Mouse (Mus musculus): ENCODE data around the gene Emid1. TPM values are rescaled to one million over a fixed set of nuclear protein-coding genes. Genes with fewer than 3 reads are reported as not detected.

Gene Emid1
- polyA plus RNA-seq, 1 experiment from 2014 or later: 27.6 TPM

GRCm38 (mm10) chr11:5158056-5158455 is 6.0 kb upstream of the Emid1 start:
- Histone ChIP-seq H3K9me3 (peaks cover 5% of the 10 kb centered on the region), H3K4me3 (no peak overlapping the region), H3K4me2 (replicated peaks) (no peak overlapping the region), H3K27ac (no peak overlapping the region), H3K27me3 (replicated peaks) (no peaks in the 10 kb centered on the region), H3K36me3 (no peaks in the 10 kb centered on the region), H3K4me1 (peaks cover 11% of the 10 kb centered on the region; the same call in 1 of the 2 replicates), H3K9ac (no peak overlapping the region)
- WGBS: 92% methylated on average over 11 of the region's 11 CpGs
- ATAC-seq (ENCODE audit: low FRiP score, low read depth): no peak

- ATAC-seq (ENCODE audit: low FRiP score, low read depth): no peak
- H3K4me2 ChIP-seq (replicated peaks): no peak overlapping the region
- WGBS: 27% methylated on average over 10 of the region's 10 CpGs
- H3K27me3 ChIP-seq (replicated peaks): 0 out of 2 replicates have a peak, but pooled peaks cover 4% of the 10 kb centered on the region
- no peak overlapping the region for H3K4me3 ChIP-seq
- no peaks in the 10 kb centered on the region for H3K9me3 ChIP-seq
- H3K27ac ChIP-seq: no peak overlapping the region
- H3K4me1 ChIP-seq: peaks cover 21% of the 10 kb centered on the region; the same call in 1 of the 2 replicates
- H3K9ac ChIP-seq: no peak overlapping the region
- no peaks in the 10 kb centered on the region for H3K36me3 ChIP-seq
These were observed 3.1 kb upstream of the Emid1 start for GRCm38 (mm10) chr11:5154961-5155805.

- WGBS: 10% methylated on average over 4 of the region's 4 CpGs
- Histone ChIP-seq H3K9ac (no peak overlapping the region; the same call in 1 of the 2 replicates), H3K9me3 (no peaks in the 10 kb centered on the region), H3K4me2 (replicated peaks) (peak overlapping the region; percentile 91), H3K27ac (no peak overlapping the region), H3K27me3 (replicated peaks) (0 out of 2 replicates have a peak, but pooled peaks cover 4% of the 10 kb centered on the region), H3K36me3 (no peaks in the 10 kb centered on the region), H3K4me1 (peaks cover 40% of the 10 kb centered on the region), H3K4me3 (peak overlapping the region; percentile 56; the same call in 1 of the 2 replicates)
- ATAC-seq (ENCODE audit: low FRiP score, low read depth): no peak
These were observed 818 bp downstream of the Emid1 start for GRCm38 (mm10) chr11:5151247-5151630.

- H3K4me3 ChIP-seq: no peak overlapping the region
- peak overlapping the region; percentile 91 for H3K4me2 ChIP-seq (replicated peaks)
- no peaks in the 10 kb centered on the region for H3K36me3 ChIP-seq
- 0 out of 2 replicates have a peak overlapping the region, but pooled peaks have one; percentile 26 for H3K9ac ChIP-seq
- WGBS: 53% methylated on average over 9 of the region's 9 CpGs
- H3K4me1 ChIP-seq: peaks cover 41% of the 10 kb centered on the region
- H3K9me3 ChIP-seq: no peaks in the 10 kb centered on the region
- ATAC-seq (ENCODE audit: low FRiP score, low read depth): no peak
- 0 out of 2 replicates have a peak, but pooled peaks cover 4% of the 10 kb centered on the region for H3K27me3 ChIP-seq (replicated peaks)
- no peak overlapping the region for H3K27ac ChIP-seq
These were observed 1.4 kb downstream of the Emid1 start for GRCm38 (mm10) chr11:5150416-5151246.

- Histone ChIP-seq H3K27me3 (replicated peaks) (0 out of 2 replicates have a peak, but pooled peaks cover 4% of the 10 kb centered on the region), H3K9ac (no peak overlapping the region), H3K27ac (no peak overlapping the region), H3K9me3 (no peaks in the 10 kb centered on the region), H3K4me1 (peaks cover 37% of the 10 kb centered on the region), H3K36me3 (no peaks in the 10 kb centered on the region), H3K4me3 (no peak overlapping the region), H3K4me2 (replicated peaks) (peak overlapping the region; percentile 8; the same call in 1 of the 2 replicates)
- WGBS: 76% methylated on average over 9 of the region's 9 CpGs
- ATAC-seq (ENCODE audit: low FRiP score, low read depth): no peak
These were observed 2.1 kb downstream of the Emid1 start for GRCm38 (mm10) chr11:5149955-5150354.

GRCm38 (mm10) chr11:5149249-5149648 is 2.8 kb downstream of the Emid1 start:
- Histone ChIP-seq H3K27me3 (replicated peaks) (0 out of 2 replicates have a peak, but pooled peaks cover 4% of the 10 kb centered on the region), H3K4me3 (no peak overlapping the region), H3K27ac (no peak overlapping the region), H3K9ac (no peak overlapping the region), H3K4me1 (peaks cover 34% of the 10 kb centered on the region), H3K36me3 (no peaks in the 10 kb centered on the region), H3K9me3 (no peaks in the 10 kb centered on the region), H3K4me2 (replicated peaks) (peak overlapping the region; percentile 8; the same call in 1 of the 2 replicates)
- WGBS: 19% methylated on average over 7 of the region's 7 CpGs
- no peak for ATAC-seq (ENCODE audit: low FRiP score, low read depth)

GRCm38 (mm10) chr11:5145600-5145999 is 6.5 kb downstream of the Emid1 start:
- WGBS: 67% methylated on average over 3 of the region's 3 CpGs
- ATAC-seq (ENCODE audit: low FRiP score, low read depth): no peak
- H3K4me1 ChIP-seq: peaks cover 30% of the 10 kb centered on the region
- no peaks in the 10 kb centered on the region for H3K9me3 ChIP-seq
- H3K27ac ChIP-seq: no peak overlapping the region
- H3K27me3 ChIP-seq (replicated peaks): no peaks in the 10 kb centered on the region
- H3K36me3 ChIP-seq: no peaks in the 10 kb centered on the region
- H3K4me3 ChIP-seq: no peak overlapping the region
- H3K4me2 ChIP-seq (replicated peaks): no peak overlapping the region
- H3K9ac ChIP-seq: no peak overlapping the region

GRCm38 (mm10) chr11:5141965-5142364 is 10.1 kb downstream of the Emid1 start:
- no peaks in the 10 kb centered on the region for H3K27me3 ChIP-seq (replicated peaks)
- no peaks in the 10 kb centered on the region for H3K36me3 ChIP-seq
- 95% methylated on average over 2 of the region's 2 CpGs for WGBS
- ATAC-seq (ENCODE audit: low FRiP score, low read depth): no peak
- no peak overlapping the region for H3K27ac ChIP-seq
- no peak overlapping the region for H3K9ac ChIP-seq
- no peak overlapping the region for H3K4me2 ChIP-seq (replicated peaks)
- H3K4me3 ChIP-seq: no peak overlapping the region
- H3K9me3 ChIP-seq: no peaks in the 10 kb centered on the region
- peaks cover 11% of the 10 kb centered on the region for H3K4me1 ChIP-seq

GRCm38 (mm10) chr11:5141252-5141651 is 10.8 kb downstream of the Emid1 start:
- no peak overlapping the region for H3K27ac ChIP-seq
- H3K9me3 ChIP-seq: no peaks in the 10 kb centered on the region
- H3K4me2 ChIP-seq (replicated peaks): no peak overlapping the region
- no peaks in the 10 kb centered on the region for H3K27me3 ChIP-seq (replicated peaks)
- WGBS: 87% methylated on average over 5 of the region's 5 CpGs
- no peak for ATAC-seq (ENCODE audit: low FRiP score, low read depth)
- no peak overlapping the region for H3K9ac ChIP-seq
- H3K4me3 ChIP-seq: no peak overlapping the region
- H3K36me3 ChIP-seq: no peaks in the 10 kb centered on the region
- peaks cover 11% of the 10 kb centered on the region for H3K4me1 ChIP-seq

GRCm38 (mm10) chr11:5140619-5141018 is 11.4 kb downstream of the Emid1 start:
- Histone ChIP-seq H3K36me3 (no peaks in the 10 kb centered on the region), H3K9me3 (no peaks in the 10 kb centered on the region), H3K4me2 (replicated peaks) (no peak overlapping the region), H3K27me3 (replicated peaks) (no peaks in the 10 kb centered on the region), H3K4me3 (no peak overlapping the region), H3K4me1 (peaks cover 8% of the 10 kb centered on the region), H3K9ac (no peak overlapping the region), H3K27ac (no peak overlapping the region)
- WGBS: 53% methylated on average over 8 of the region's 8 CpGs
- no peak for ATAC-seq (ENCODE audit: low FRiP score, low read depth)

GRCm38 (mm10) chr11:5139372-5139771 is 12.7 kb downstream of the Emid1 start:
- Histone ChIP-seq H3K4me3 (no peak overlapping the region), H3K27me3 (replicated peaks) (no peaks in the 10 kb centered on the region), H3K9ac (0 out of 2 replicates have a peak overlapping the region, but pooled peaks have one; percentile 8), H3K27ac (no peak overlapping the region), H3K9me3 (no peaks in the 10 kb centered on the region), H3K4me2 (replicated peaks) (no peak overlapping the region), H3K36me3 (no peaks in the 10 kb centered on the region), H3K4me1 (peaks cover 7% of the 10 kb centered on the region)
- no peak for ATAC-seq (ENCODE audit: low FRiP score, low read depth)
- 85% methylated on average over 9 of the region's 9 CpGs for WGBS

GRCm38 (mm10) chr11:5138642-5139041 is 13.4 kb downstream of the Emid1 start:
- H3K27ac ChIP-seq: no peak overlapping the region
- no peak overlapping the region for H3K4me2 ChIP-seq (replicated peaks)
- no peak overlapping the region for H3K4me3 ChIP-seq
- H3K27me3 ChIP-seq (replicated peaks): no peaks in the 10 kb centered on the region
- no peaks in the 10 kb centered on the region for H3K36me3 ChIP-seq
- no peak overlapping the region for H3K9ac ChIP-seq
- 86% methylated on average over 2 of the region's 2 CpGs for WGBS
- H3K4me1 ChIP-seq: peaks cover 7% of the 10 kb centered on the region
- no peak for ATAC-seq (ENCODE audit: low FRiP score, low read depth)
- H3K9me3 ChIP-seq: no peaks in the 10 kb centered on the region
